Mouse (Mus musculus) MEL-GATA-1-ER (cell line): ENCODE measurements around the gene Smad6.

Source experiments
- DNase-seq: peaks from one replicate; pipeline ENCODE4 v3.0.0-alpha.2; 2012; ENCODE audit warnings: low read depth; ENCODE audit errors: extremely low read depth

The Smad6 gene

GRCm38 (mm10) chr9:63989214-63989613 is 32.6 kb downstream of the Smad6 start:
- DNase-seq, result peak; percentile 67

DNA sequence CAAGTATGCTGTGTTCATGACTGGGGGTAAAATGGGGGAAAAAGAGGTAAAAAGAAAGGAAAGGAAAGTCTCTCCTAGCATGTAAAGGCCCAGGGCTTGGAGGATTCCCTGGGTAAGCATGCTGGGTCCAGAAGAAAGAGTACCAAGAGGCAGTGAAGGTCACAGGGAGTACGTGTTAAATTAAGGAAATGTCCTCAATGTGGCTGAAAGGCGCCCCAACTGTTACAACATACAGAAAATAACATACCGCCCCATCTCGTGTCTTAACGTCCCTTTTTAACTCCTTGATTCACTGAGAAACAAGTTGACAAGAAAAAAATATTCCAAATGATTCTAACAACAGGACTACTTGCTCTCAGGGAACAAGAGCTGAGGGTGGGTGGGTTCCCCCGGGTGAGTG is 36.7 kb downstream of the Smad6 start:
- no peak for DNase-seq

DNA sequence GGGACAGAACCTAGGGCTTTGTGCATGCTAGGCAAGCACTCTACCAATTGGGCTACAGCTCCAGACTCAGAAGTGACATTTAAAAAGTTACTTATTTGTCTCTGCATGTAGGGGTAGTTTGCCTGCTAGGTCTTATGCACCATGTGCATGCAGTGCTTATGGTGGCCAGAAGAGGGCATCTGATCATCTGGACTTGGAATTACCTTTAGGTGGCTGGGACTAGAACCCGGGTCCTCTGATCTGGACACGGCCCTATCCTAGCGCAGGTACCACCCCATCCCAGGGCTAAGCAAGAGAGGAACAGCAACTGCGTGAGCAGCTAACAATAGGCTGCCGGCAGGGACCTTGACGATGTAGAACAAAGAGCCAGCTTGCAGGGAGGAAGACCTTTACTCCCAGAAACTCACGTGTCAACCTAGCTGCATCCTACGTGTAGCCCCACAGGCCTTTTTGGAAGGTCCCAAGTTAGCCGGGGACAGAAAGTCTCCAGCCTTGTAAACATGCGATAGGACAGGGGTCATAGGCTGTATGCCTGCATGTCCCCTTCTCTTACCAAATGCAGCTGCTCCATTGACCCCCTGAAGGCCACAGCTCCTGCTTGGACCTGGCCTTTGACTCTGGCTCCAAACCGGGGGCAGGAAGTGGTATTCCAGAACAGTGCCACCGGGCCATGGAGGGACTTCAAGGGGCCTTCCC is 38.8 kb downstream of the Smad6 start:
- peak; percentile 20 for DNase-seq

DNA sequence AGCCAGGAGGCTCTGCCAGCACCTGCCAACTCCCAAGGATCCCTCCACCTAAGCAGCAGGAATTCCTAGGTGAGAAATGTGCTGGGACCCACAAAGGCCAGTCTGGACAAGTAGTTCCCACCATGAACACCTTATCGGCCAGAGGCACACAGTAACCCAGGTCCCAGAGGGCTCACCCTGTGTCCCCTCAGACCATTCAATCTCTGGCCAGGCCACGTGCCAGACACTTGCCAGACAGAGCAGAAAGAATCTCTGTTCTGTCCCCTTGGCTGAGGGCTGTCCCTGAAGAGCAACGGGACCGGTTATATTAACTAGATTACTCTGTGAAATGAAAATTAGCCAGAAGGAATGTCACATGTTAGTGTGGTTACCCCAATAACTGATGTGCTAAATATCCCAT is 39.9 kb downstream of the Smad6 start:
- DNase-seq, result no peak

DNA sequence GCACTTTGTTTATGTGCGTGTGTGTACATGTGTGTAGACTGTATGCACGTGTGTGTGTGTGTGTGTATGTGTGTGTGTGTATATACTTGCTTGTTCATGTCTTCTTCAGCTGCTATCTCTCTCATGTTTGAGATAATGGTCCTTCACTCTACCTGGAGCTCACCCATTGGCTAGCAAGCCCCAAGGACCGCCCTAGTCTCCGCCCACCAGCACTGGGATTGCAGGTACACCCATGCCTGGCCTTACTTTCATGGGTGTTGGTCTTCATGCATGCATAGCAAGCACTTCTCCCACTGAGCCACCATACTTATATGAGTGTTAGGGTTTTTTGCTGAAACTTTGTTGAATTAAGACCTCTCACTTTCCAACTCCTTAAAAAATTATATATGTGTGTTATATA is 40.5 kb downstream of the Smad6 start:
- no peak for DNase-seq

GRCm38 (mm10) chr9:63980179-63981086 is 41.4 kb downstream of the Smad6 start:
- DNase-seq, result no peak

DNA sequence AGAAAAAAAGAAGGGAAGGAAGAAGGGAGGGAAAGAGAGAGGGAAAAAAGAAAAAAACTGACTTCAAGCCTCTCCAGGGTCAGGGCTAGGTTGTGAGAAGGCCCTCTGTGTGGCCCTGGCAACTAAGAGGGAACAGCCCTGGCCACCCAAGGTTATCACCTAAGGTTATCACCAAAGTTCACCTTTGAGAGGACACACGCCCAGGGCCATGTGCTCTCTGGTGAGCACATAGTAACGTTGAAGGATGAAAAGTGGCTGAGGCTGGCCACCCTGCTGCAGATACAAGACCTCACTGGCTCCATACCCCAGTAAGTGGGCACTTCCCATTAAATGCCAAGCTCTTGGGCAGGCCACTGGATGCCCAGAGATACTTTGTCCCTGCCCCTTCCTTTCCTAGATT is 42.6 kb downstream of the Smad6 start:
- no peak for DNase-seq

- no peak for DNase-seq
These were observed 43.2 kb downstream of the Smad6 start for GRCm38 (mm10) chr9:63978682-63979081.

DNA sequence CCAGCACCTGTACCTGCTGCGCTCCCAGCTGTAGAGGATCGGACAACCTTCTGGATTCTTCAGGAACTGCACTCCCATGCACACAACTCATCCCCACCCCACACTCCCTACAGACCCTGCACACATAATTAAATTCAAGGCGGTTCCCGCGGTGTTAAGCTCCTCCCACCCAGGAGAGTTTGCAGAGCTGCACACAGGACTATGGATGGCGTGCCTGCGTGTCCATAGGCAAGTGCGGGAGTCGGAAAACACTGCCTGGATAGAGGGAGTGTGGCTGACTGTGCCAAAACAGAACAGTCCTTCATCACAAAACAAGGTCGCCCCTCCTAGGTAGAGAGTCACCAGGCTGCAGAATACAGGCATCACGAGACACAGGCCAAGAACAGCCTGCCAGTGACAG is 45.9 kb downstream of the Smad6 start:
- DNase-seq, result no peak

- DNase-seq, result no peak
These were observed 47.4 kb downstream of the Smad6 start for GRCm38 (mm10) chr9:63974258-63975023.

- no peak for DNase-seq
These were observed 48.1 kb downstream of the Smad6 start for GRCm38 (mm10) chr9:63973662-63974190.

GRCm38 (mm10) chr9:63972576-63973290 is 49.1 kb downstream of the Smad6 start:
- no peak for DNase-seq

DNA sequence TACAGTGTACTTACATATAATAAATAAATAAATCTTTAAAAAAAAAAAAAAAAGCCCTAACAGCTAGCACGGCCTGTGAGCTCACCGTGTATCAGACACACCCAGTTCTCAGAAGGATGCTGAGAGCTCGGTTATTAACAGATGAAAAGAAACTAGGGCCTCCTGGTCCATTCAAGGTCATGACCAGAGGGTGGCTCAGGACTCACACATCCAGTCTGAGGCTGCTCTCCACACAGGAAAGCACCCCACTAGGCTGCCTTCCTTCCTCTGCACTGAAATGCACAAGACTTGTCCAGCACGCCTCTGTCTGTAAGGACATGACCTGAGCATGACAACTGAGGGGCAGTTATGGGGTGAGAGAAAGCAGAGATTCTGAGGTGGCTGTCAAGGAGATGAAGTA is 50.3 kb downstream of the Smad6 start:
- DNase-seq, result no peak

DNA sequence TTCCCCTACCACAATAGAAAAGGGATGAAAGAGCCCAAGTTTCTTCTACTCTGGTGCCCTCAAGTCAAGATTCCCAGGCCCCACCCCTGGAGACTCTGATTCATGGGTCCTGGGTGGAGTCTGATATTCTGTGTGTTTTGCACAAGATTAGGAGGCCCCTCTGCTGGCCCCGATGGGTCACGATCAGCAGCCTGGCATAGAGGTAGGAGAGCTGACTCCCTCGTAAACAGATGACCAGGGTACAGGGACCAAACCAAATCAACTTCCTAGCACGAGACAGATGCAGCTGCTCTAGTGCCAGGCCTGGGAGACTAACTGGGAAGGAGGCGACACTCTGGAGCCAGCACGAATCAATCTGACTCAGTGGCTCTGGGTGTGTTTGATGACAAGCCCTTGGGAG is 51.0 kb downstream of the Smad6 start:
- no peak for DNase-seq

- DNase-seq, result no peak
These were observed 51.5 kb downstream of the Smad6 start for GRCm38 (mm10) chr9:63970388-63970787.

GRCm38 (mm10) chr9:63969467-63969866 is 52.4 kb downstream of the Smad6 start:
- DNase-seq, result no peak

DNA sequence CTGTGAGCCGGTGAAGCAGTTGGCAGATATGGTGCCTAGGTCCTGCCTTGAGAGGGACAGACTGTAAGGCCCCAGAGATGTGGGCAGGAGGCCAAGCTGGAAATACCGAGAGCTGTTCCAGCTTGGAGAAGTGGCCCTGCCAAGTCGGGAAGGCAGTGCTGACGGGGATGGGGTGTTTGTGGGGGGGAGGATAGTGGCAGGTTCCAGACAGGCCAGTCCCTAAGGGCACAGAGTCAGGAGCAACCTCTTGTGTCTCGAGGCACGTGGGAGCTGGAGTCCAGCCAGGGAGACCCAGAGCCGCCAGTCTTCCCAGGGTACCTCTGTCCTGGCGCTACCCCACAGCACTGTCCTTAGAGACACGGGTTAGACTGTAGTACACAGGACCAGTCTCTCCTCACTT is 53.3 kb downstream of the Smad6 start:
- no peak for DNase-seq

- no peak for DNase-seq
These were observed 54.3 kb downstream of the Smad6 start for GRCm38 (mm10) chr9:63967408-63968172.

DNA sequence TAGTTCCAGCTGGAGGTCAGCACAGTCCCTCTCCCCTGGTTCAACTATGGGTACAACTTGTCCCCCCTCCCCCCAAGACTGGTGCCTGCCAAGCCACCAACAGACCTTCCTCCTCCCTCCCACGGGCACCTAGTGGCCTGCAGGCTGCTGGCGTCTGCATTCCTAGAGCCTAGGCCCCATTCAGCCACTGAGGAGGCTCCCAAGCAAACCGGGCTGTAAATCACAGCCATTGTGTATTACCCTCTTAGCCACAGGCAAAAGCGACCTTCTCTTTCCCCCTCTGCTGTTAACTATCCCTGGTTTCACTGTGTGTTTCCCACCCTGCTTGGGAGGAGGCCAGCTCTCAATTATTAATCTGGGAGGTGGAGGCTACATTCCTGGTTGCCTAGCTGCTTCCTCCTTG is 56.3 kb downstream of the Smad6 start:
- DNase-seq, result no peak

DNA sequence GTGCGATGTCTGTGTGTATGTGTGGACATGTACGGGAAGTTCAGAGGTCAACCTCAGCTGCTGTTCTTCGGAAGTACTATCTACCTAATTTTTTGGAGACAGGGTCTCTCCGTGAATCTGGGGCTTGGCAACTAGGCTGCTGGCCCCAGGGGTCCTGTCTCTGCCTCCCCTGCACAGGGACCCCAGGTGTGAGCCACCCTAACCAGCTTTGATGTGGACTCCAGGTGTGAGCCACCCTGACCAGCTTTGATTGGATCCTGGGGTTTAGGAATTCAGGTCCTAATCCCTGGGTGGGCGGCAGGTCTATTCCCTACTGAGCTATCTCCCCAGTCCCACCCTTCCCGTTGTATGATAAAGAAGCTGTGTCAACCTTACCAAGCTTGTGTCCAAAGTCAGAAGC is 60.0 kb downstream of the Smad6 start:
- DNase-seq, result no peak
